ENCODE assay signal across 21 mouse cellular contexts in the genomic region with DNA sequence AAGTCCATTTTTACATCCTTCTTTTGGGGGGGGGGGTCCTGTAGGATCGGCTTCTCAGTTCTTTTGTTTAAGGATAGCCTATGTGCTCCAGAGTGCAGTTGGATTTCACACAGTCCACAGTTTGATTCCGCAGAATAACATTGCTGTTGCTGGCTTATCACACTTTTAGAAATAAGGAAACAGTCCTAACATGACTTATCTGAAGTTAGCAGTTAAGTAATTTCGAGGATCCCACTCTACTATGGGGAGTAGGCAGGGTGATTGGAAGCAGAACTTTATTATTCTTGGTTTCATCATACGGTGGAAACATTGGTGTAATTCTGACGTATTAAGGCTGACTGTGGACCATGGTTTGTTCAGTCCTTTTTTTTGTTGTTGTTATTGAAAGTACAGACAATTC. TPM values are rescaled to one million over a fixed set of nuclear protein-coding genes. Genes with fewer than 3 reads are reported as not detected.
DNase-seq lines count a peak whose midpoint lies in the region; ATAC-seq and TF ChIP-seq lines count a peak whose summit lies in the region.
"Had no signal": no experiment of that assay in that cellular context is flagged by ENCODE, and none has a peak within 500 bp of the region (broad histone marks: within the 10 kb centered on the region; RNA-seq: fewer than 3 reads in every experiment).

No protein-coding gene starts in this region.

- TF ChIP-seq CTCF in intestine, postnatal 0 days (IDR thresholded peaks at IDR 0.05; ENCODE audit: low read depth): no peak
- no peak for TF ChIP-seq CTCF in lung, postnatal 0 days (IDR thresholded peaks at IDR 0.05)
- TF ChIP-seq CTCF in lung, adult 2 months (IDR thresholded peaks at IDR 0.05; ENCODE audit: insufficient read depth, low read length): no peak

- TF ChIP-seq POLR2A in lung, adult 2 months (IDR thresholded peaks at IDR 0.05; ENCODE audit: borderline replicate concordance, extremely low read depth, low read depth, low read length): no peak

- no peak overlapping the region for H3K4me3 ChIP-seq in intestine, postnatal 0 days (ENCODE audit: low read depth, low read length)
- no peak overlapping the region for H3K4me3 ChIP-seq in intestine, embryonic 16.5 days (ENCODE audit: low read length)
- H3K4me3 ChIP-seq in lung, postnatal 0 days (ENCODE audit: low read depth, low read length): no peak overlapping the region
- no peak overlapping the region for H3K4me3 ChIP-seq in lung, adult 2 months (replicated peaks; ENCODE audit: extremely low read depth, low read depth, low read length)
- H3K4me3 ChIP-seq: embryonic facial prominence, embryonic 12.5 days; embryonic facial prominence, embryonic 15.5 days; heart, adult 2 months; heart, embryonic 10.5 days; heart, embryonic 13.5 days; hindbrain, embryonic 12.5 days; hindbrain, embryonic 15.5 days had no signal

- 0 out of 2 replicates have a peak, but pooled peaks cover 2% of the 10 kb centered on the region for H3K4me1 ChIP-seq in intestine, postnatal 0 days (replicated peaks; ENCODE audit: control insufficient read depth, insufficient read depth, low read length)
- H3K4me1 ChIP-seq in intestine, embryonic 16.5 days (ENCODE audit: control insufficient read depth, insufficient read depth, low read length): peaks cover 20% of the 10 kb centered on the region
- H3K4me1 ChIP-seq in lung, postnatal 0 days (ENCODE audit: insufficient read depth, low read depth, low read length): 0 out of 2 replicates have a peak, but pooled peaks cover 7% of the 10 kb centered on the region
- no peaks in the 10 kb centered on the region; the same call in 1 of the 2 replicates for H3K4me1 ChIP-seq in lung, adult 2 months (ENCODE audit: control insufficient read depth, insufficient read depth, low read length)

- 0 out of 2 replicates have a peak overlapping the region, but pooled peaks have one; percentile 42 for H3K27ac ChIP-seq in intestine, postnatal 0 days (ENCODE audit: low read depth, low read length)
- H3K27ac ChIP-seq in intestine, embryonic 16.5 days (ENCODE audit: low read length): no peak overlapping the region
- peak overlapping the region; percentile 35; the same call in 1 of the 2 replicates for H3K27ac ChIP-seq in lung, postnatal 0 days (ENCODE audit: low read length)
- H3K27ac ChIP-seq: embryonic facial prominence, embryonic 12.5 days; embryonic facial prominence, embryonic 15.5 days; heart, adult 2 months; heart, embryonic 10.5 days; heart, embryonic 13.5 days; hindbrain, embryonic 12.5 days; hindbrain, embryonic 15.5 days had no signal

- no peaks in the 10 kb centered on the region for H3K9me3 ChIP-seq in intestine, postnatal 0 days (ENCODE audit: control insufficient read depth)
- H3K9me3 ChIP-seq in intestine, embryonic 16.5 days (ENCODE audit: control insufficient read depth, low read length): no peaks in the 10 kb centered on the region
- H3K9me3 ChIP-seq in lung, postnatal 0 days (ENCODE audit: low read length): no peaks in the 10 kb centered on the region
- H3K9me3 ChIP-seq: embryonic facial prominence, embryonic 12.5 days; embryonic facial prominence, embryonic 15.5 days; heart, embryonic 10.5 days; heart, embryonic 13.5 days; hindbrain, embryonic 12.5 days; hindbrain, embryonic 15.5 days had no signal

- no peak for TF ChIP-seq EP300 in lung, postnatal 0 days (IDR thresholded peaks at IDR 0.05)

- WGBS in intestine, postnatal 0 days: 47% methylated on average over 5 of the region's 5 CpGs
- WGBS in intestine, embryonic 16.5 days: 72% methylated on average over 5 of the region's 5 CpGs
- WGBS in lung, postnatal 0 days: 69% methylated on average over 5 of the region's 5 CpGs
- 75% methylated on average over 5 of the region's 5 CpGs for WGBS in lung, adult 2 months

- no peak for DNase-seq in lung, postnatal 0 days (ENCODE audit: low spot score)
- no peak for DNase-seq in lung, adult 2 months
- DNase-seq in kidney, adult 9 months: no peak
- DNase-seq: adrenal gland, adult 2 months; adrenal gland, postnatal 14 days; cerebellum, adult 11 months; cerebellum, adult 2 months; cerebellum, adult 9-11 months; cerebellum, postnatal 25 days; gastrocnemius, postnatal 25 days; heart, adult 2 months had no signal

- no peak overlapping the region for H3K4me2 ChIP-seq in intestine, postnatal 0 days (replicated peaks; ENCODE audit: low read depth)
- H3K4me2 ChIP-seq in intestine, embryonic 16.5 days (ENCODE audit: low read depth, low read length): no peak overlapping the region
- no peak overlapping the region for H3K4me2 ChIP-seq in lung, postnatal 0 days (replicated peaks; ENCODE audit: low read depth, low read length)
- H3K4me2 ChIP-seq: embryonic facial prominence, embryonic 12.5 days; embryonic facial prominence, embryonic 15.5 days; heart, embryonic 13.5 days; hindbrain, embryonic 12.5 days; hindbrain, embryonic 15.5 days had no signal

- 0 out of 2 replicates have a peak, but pooled peaks have one; percentile 7 for ATAC-seq in intestine, postnatal 0 days
- no peak for ATAC-seq in intestine, embryonic 16.5 days
- ATAC-seq in lung, postnatal 0 days: no peak
- peak; percentile 40 for ATAC-seq in megakaryocyte progenitor cell, adult 5-6 weeks (replicated peaks; ENCODE audit: poor library complexity)
- ATAC-seq: forebrain, embryonic 14.5 days had no signal

- no peak overlapping the region for H3K9ac ChIP-seq in intestine, postnatal 0 days (ENCODE audit: low read depth, low read length)
- no peak overlapping the region for H3K9ac ChIP-seq in intestine, embryonic 16.5 days (ENCODE audit: low read depth, low read length)
- no peak overlapping the region for H3K9ac ChIP-seq in lung, postnatal 0 days (replicated peaks; ENCODE audit: low read depth)
- H3K9ac ChIP-seq: embryonic facial prominence, embryonic 12.5 days; embryonic facial prominence, embryonic 15.5 days; heart, embryonic 13.5 days; hindbrain, embryonic 12.5 days; hindbrain, embryonic 15.5 days had no signal

- peaks cover 29% of the 10 kb centered on the region for H3K36me3 ChIP-seq in intestine, postnatal 0 days (ENCODE audit: control insufficient read depth, insufficient read depth)
- 0 out of 2 replicates have a peak, but pooled peaks cover 7% of the 10 kb centered on the region for H3K36me3 ChIP-seq in intestine, embryonic 16.5 days (ENCODE audit: control insufficient read depth, insufficient read depth, low read length)
- H3K36me3 ChIP-seq in lung, postnatal 0 days (ENCODE audit: insufficient read depth, low read length): no peaks in the 10 kb centered on the region

- no peaks in the 10 kb centered on the region for H3K27me3 ChIP-seq in intestine, postnatal 0 days (replicated peaks; ENCODE audit: control insufficient read depth, insufficient read depth, low read length)
- no peaks in the 10 kb centered on the region for H3K27me3 ChIP-seq in intestine, embryonic 16.5 days (replicated peaks; ENCODE audit: control insufficient read depth, insufficient read depth, low read length)
- H3K27me3 ChIP-seq in lung, postnatal 0 days (replicated peaks; ENCODE audit: insufficient read depth, low read length): no peaks in the 10 kb centered on the region
- H3K27me3 ChIP-seq: embryonic facial prominence, embryonic 12.5 days; embryonic facial prominence, embryonic 15.5 days; heart, embryonic 13.5 days; hindbrain, embryonic 12.5 days; hindbrain, embryonic 15.5 days had no signal

RNA-seq across cellular contexts. Expression of gene Nadk2, which starts 19.6 kb away (rescaled TPM):
- 37.3 and 38.8 TPM in 2 replicates for polyA plus RNA-seq in intestine, postnatal 0 days (2015; fragmentation: Nextera tagmentation; extraction: Ambion mirVana)
- polyA plus RNA-seq in intestine, embryonic 16.5 days (2015; fragmentation: Nextera tagmentation; extraction: Ambion mirVana): 19.7 and 44.7 TPM in 2 replicates
- polyA plus RNA-seq in lung, postnatal 0 days (2015; fragmentation: Nextera tagmentation; extraction: Ambion mirVana): 20.0 and 21.9 TPM in 2 replicates
- 11.5 and 12.0 TPM in 2 replicates for polyA plus RNA-seq in lung, adult 2 months (2012; rRNA removed)
- total RNA-seq in megakaryocyte progenitor cell, adult 5-6 weeks (2015): 64.3 and 68.6 TPM in 2 replicates
- total RNA-seq in megakaryocyte progenitor cell, adult 5-6 weeks (2017): 59.7 and 73.9 TPM in 2 replicates

RNA-seq across cellular contexts. Expression of gene Lmbrd2, which starts 49.7 kb away (rescaled TPM):
- polyA plus RNA-seq in intestine, postnatal 0 days (2015; fragmentation: Nextera tagmentation; extraction: Ambion mirVana): 5.0 and 5.8 TPM in 2 replicates
- 3.1 and 3.6 TPM in 2 replicates for polyA plus RNA-seq in intestine, embryonic 16.5 days (2015; fragmentation: Nextera tagmentation; extraction: Ambion mirVana)
- polyA plus RNA-seq in lung, postnatal 0 days (2015; fragmentation: Nextera tagmentation; extraction: Ambion mirVana): 2.1 and 2.4 TPM in 2 replicates
- polyA plus RNA-seq in lung, adult 2 months (2012; rRNA removed): 7.5 and 15.3 TPM in 2 replicates
- total RNA-seq in megakaryocyte progenitor cell, adult 5-6 weeks (2015): 10.0 and 11.6 TPM in 2 replicates
- total RNA-seq in megakaryocyte progenitor cell, adult 5-6 weeks (2017): 4.5 and 9.6 TPM in 2 replicates

Comparison
In these comparisons a context has a peak if more than half of its experiments do, and no peak if none do; other contexts are left out.
1. ATAC-seq: peak in intestine, postnatal 0 days (single experiment) and megakaryocyte progenitor cell, adult 5-6 weeks (single experiment); none in intestine, embryonic 16.5 days (single experiment) and lung, postnatal 0 days (single experiment).